Mouse (Mus musculus): ENCODE results near the gene Ppp1r13l. TPM values are rescaled to one million over a fixed set of nuclear protein-coding genes. Genes with fewer than 3 reads are reported as not detected.

The Ppp1r13l gene
- polyA plus RNA-seq, 1 experiment from 2014 or later = 4.8 TPM

DNA sequence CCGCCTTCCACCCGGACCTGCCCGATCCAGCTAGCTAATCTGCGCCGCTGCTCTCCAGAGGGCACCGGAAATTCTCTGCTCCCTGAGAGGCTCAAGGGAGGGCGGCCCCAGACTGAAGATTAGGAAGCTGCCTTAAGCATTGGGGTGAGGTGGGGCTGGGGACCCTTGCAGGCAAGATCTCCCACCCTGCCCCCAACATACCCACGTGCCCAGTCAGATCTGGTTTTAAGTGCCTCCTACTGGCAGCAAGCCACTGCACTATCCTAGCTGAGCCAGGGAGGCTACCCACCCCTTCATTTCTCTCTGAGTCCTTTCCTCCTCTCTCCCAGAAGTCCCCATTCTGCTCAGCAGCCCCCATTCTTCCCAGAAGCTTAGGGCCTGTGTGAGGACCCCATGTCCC lies 18.5 kb downstream of the Ppp1r13l start:
- no peak for ATAC-seq (ENCODE audit: low FRiP score)
- Histone ChIP-seq H3K27ac (no peak overlapping the region), H3K36me3 (replicated peaks) (peaks cover 6% of the 10 kb centered on the region; the same call in 1 of the 2 replicates), H3K4me3 (replicated peaks) (no peak overlapping the region), H3K27me3 (no peaks in the 10 kb centered on the region), H3K4me2 (no peak overlapping the region), H3K4me1 (peaks cover 7% of the 10 kb centered on the region), H3K9ac (no peak overlapping the region), H3K9me3 (no peaks in the 10 kb centered on the region)
- 77% methylated on average over 8 of the region's 8 CpGs for WGBS

- H3K9ac ChIP-seq = peak within 1 kb of the TSS; percentile 90
- H3K9me3 ChIP-seq = no peaks in the 10 kb centered on the region
- H3K27ac ChIP-seq = peak within 1 kb of the TSS; percentile 59; the same call in 1 of the 2 replicates
- H3K36me3 ChIP-seq (replicated peaks) = peaks cover 29% of the 10 kb centered on the region
- H3K27me3 ChIP-seq = no peaks in the 10 kb centered on the region
- WGBS = 6% methylated on average over 48 of the region's 48 CpGs
- peak within 1 kb of the TSS; percentile 74 for H3K4me3 ChIP-seq (replicated peaks)
- peak; percentile 98 for ATAC-seq (ENCODE audit: low FRiP score)
- peak within 1 kb of the TSS; percentile 88 for H3K4me2 ChIP-seq
- H3K4me1 ChIP-seq = peaks cover 17% of the 10 kb centered on the region
These were observed 22.0 kb downstream of the Ppp1r13l start, which contains the start of gene Ercc2 for GRCm38 (mm10) chr7:19381377-19382165. Gene Ercc2, plus strand, starts transcription at chr7:19382010.

GRCm38 (mm10) chr7:19382166-19382541 lies 22.6 kb downstream of the Ppp1r13l start:
- peak; percentile 67; the same call in 1 of the 2 replicates for ATAC-seq (ENCODE audit: low FRiP score)
- peaks cover 34% of the 10 kb centered on the region for H3K36me3 ChIP-seq (replicated peaks)
- peak overlapping the region; percentile 88 for H3K4me2 ChIP-seq
- under 1% methylated on average over 37 of the region's 37 CpGs for WGBS
- H3K9me3 ChIP-seq = no peaks in the 10 kb centered on the region
- peak overlapping the region; percentile 90 for H3K9ac ChIP-seq
- H3K27me3 ChIP-seq = no peaks in the 10 kb centered on the region
- peak overlapping the region; percentile 59; the same call in 1 of the 2 replicates for H3K27ac ChIP-seq
- H3K4me3 ChIP-seq (replicated peaks) = peak overlapping the region; percentile 74
- H3K4me1 ChIP-seq = peaks cover 17% of the 10 kb centered on the region

- WGBS = 85% methylated on average over 9 of the region's 9 CpGs
- H3K9ac ChIP-seq = no peak overlapping the region
- H3K4me1 ChIP-seq = peaks cover 25% of the 10 kb centered on the region
- H3K9me3 ChIP-seq = no peaks in the 10 kb centered on the region
- no peak overlapping the region for H3K27ac ChIP-seq
- peaks cover 50% of the 10 kb centered on the region for H3K36me3 ChIP-seq (replicated peaks)
- ATAC-seq (ENCODE audit: low FRiP score) = no peak
- 0 out of 2 replicates have a peak overlapping the region, but pooled peaks have one; percentile 1 for H3K4me3 ChIP-seq (replicated peaks)
- no peaks in the 10 kb centered on the region for H3K27me3 ChIP-seq
- H3K4me2 ChIP-seq = peak overlapping the region; percentile 88; the same call in 1 of the 2 replicates
These were observed 24.2 kb downstream of the Ppp1r13l start for GRCm38 (mm10) chr7:19383708-19384107.

DNA sequence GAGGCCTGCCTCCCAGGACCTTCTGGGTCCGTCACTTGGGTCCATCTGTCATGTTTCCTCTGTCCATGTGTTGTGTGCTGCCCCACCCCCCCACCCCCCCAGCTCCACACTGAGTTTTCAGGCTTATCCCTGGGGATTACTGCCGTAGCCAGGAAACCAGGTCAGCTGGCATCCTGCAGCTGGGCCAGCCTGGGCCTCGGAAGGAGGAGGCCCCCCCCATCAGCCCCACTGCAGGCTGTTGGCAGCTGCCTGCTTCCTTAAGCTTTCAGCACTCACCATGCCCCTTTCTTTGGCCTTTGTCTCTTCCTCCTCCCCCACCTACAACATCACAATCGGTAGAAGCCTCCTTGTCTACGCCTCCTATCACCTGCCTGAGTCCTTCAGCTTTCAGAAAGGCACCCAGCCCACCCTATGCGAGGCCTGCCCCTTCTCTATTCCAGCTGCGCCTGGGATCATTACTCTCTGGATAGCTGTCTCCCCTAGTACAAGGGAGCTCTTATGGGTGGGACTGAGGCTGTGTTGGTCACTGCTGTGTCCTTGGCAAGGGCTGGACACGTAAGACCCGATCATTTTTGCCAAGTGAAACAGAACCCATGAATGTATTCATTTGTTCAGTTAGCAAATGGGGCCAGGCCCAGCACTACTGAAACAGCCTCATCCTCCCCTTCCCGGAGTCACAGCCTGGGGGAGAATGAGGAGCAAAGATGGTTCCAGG lies 29.3 kb downstream of the Ppp1r13l start:
- H3K4me1 ChIP-seq = peaks cover 14% of the 10 kb centered on the region
- no peak overlapping the region for H3K4me2 ChIP-seq
- H3K27me3 ChIP-seq = no peaks in the 10 kb centered on the region
- peak; percentile 51; the same call in 1 of the 2 replicates for ATAC-seq (ENCODE audit: low FRiP score)
- no peaks in the 10 kb centered on the region for H3K9me3 ChIP-seq
- no peak overlapping the region for H3K9ac ChIP-seq
- H3K27ac ChIP-seq = 0 out of 2 replicates have a peak overlapping the region, but pooled peaks have one; percentile 42
- H3K36me3 ChIP-seq (replicated peaks) = peaks cover 98% of the 10 kb centered on the region
- H3K4me3 ChIP-seq (replicated peaks) = no peak overlapping the region
- 79% methylated on average over 10 of the region's 10 CpGs for WGBS

- Histone ChIP-seq H3K4me1 (peaks cover 4% of the 10 kb centered on the region; the same call in 1 of the 2 replicates), H3K4me2 (no peak overlapping the region), H3K27me3 (peaks cover 13% of the 10 kb centered on the region), H3K27ac (no peak overlapping the region), H3K9ac (no peak overlapping the region), H3K36me3 (replicated peaks) (peaks cover 63% of the 10 kb centered on the region), H3K9me3 (no peaks in the 10 kb centered on the region), H3K4me3 (replicated peaks) (no peak overlapping the region)
- 94% methylated on average over 8 of the region's 8 CpGs for WGBS
- no peak for ATAC-seq (ENCODE audit: low FRiP score)
These were observed 34.9 kb downstream of the Ppp1r13l start for GRCm38 (mm10) chr7:19394484-19394883.

GRCm38 (mm10) chr7:19399496-19400280 lies 40.1 kb downstream of the Ppp1r13l start:
- ATAC-seq (ENCODE audit: low FRiP score) = no peak; the same call in 1 of the 2 replicates
- H3K9ac ChIP-seq = peak overlapping the region; percentile 36
- H3K27ac ChIP-seq = no peak overlapping the region

GRCm38 (mm10) chr7:19400946-19401345 lies 41.4 kb downstream of the Ppp1r13l start:
- ATAC-seq (ENCODE audit: low FRiP score) = no peak

More at GRCm38 (mm10) chr7:19399496-19400280, 40.1 kb downstream of the Ppp1r13l start:
- Histone ChIP-seq H3K27me3 (peaks cover 65% of the 10 kb centered on the region), H3K36me3 (replicated peaks) (peaks cover 13% of the 10 kb centered on the region), H3K4me1 (peaks cover 21% of the 10 kb centered on the region), H3K4me3 (replicated peaks) (peak overlapping the region; percentile 30), H3K9me3 (peaks cover 4% of the 10 kb centered on the region; the same call in 1 of the 2 replicates), H3K4me2 (peak overlapping the region; percentile 52)
- 5% methylated on average over 27 of the region's 27 CpGs for WGBS

DNA sequence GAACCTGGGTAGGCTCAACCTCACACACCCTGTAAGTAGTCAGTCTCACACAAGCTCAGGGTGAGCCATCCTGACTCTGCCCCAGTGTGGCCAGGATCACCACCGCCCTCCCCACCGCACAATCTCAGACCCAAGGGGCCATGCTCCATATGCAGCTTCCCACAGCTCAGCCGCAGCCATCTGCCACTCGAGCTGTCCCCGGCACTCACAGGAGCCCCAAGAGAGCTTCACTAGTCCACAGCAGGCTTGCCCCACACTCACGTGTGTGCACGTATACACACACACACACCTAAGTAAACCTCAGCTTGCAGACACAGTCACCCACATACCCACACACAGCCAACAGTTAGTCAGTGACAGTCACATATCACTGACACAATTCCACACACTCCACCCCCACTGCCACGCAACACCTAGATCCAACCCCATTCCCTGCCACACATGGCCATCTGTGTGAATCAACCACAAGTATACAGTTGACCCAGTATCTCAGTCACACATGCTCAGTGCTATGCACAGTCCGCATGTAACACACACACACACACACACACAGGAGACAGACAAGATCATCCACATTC lies 43.1 kb downstream of the Ppp1r13l start:
- no peak overlapping the region for H3K4me2 ChIP-seq
- peaks cover 4% of the 10 kb centered on the region; the same call in 1 of the 2 replicates for H3K9me3 ChIP-seq
- H3K4me1 ChIP-seq = peaks cover 25% of the 10 kb centered on the region
- no peak for ATAC-seq (ENCODE audit: low FRiP score)
- peaks cover 87% of the 10 kb centered on the region for H3K27me3 ChIP-seq
- no peaks in the 10 kb centered on the region for H3K36me3 ChIP-seq (replicated peaks)
- 86% methylated on average over 9 of the region's 9 CpGs for WGBS
- no peak overlapping the region for H3K27ac ChIP-seq
- no peak overlapping the region for H3K4me3 ChIP-seq (replicated peaks)
- H3K9ac ChIP-seq = no peak overlapping the region

More at GRCm38 (mm10) chr7:19400946-19401345, 41.4 kb downstream of the Ppp1r13l start:
- whole genome bisulfite sequencing = 86% methylated on average over 4 of the region's 4 CpGs
- Histone ChIP-seq H3K4me2 (no peak overlapping the region), H3K4me1 (peaks cover 25% of the 10 kb centered on the region), H3K27ac (no peak overlapping the region), H3K27me3 (peaks cover 75% of the 10 kb centered on the region), H3K9ac (no peak overlapping the region), H3K36me3 (replicated peaks) (0 out of 2 replicates have a peak, but pooled peaks cover under 1% of the 10 kb centered on the region), H3K9me3 (peaks cover 4% of the 10 kb centered on the region; the same call in 1 of the 2 replicates), H3K4me3 (replicated peaks) (no peak overlapping the region)

DNA sequence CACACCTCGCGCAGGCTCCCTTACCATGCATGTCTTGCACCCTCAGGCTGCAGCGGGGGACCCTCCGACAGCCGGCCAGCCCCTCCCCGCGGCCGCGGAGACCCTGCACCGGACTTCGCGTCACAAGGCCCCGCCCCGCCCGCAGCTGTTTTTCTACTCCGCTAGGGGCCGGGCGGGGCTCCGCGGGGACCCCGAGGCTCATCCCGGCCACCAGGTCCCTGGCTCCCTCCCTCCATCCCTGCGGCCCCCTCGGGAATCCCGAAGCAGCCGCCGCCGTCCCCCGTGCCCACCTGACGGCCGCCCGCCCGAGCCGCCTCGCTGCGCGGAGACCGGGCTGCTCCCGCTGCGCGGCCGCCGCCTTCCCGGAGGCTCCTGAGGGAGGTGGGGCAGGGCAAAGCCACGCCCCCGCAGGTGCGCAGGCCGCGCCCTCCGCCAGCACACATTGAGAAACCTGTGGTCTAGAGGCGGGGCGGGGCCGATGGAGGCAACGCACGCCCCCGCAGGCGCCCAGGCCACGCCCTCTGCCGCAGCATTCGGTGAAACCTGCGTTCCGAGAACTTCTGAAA lies 44.3 kb downstream of the Ppp1r13l start, which contains the start of gene Klc3:
TSS of gene Klc3 (minus strand) at position 374 of the 566 bp plus-strand sequence.
- no peak within 1 kb of the TSS for H3K27ac ChIP-seq
- no peaks in the 10 kb centered on the region for H3K36me3 ChIP-seq (replicated peaks)
- peak within 1 kb of the TSS; percentile 55 for H3K4me3 ChIP-seq (replicated peaks)
- H3K9ac ChIP-seq = peak within 1 kb of the TSS; percentile 53
- H3K27me3 ChIP-seq = peaks cover 81% of the 10 kb centered on the region
- H3K4me1 ChIP-seq = peaks cover 25% of the 10 kb centered on the region
- H3K9me3 ChIP-seq = peaks cover 4% of the 10 kb centered on the region; the same call in 1 of the 2 replicates
- WGBS = under 1% methylated on average over 62 of the region's 62 CpGs
- peak within 1 kb of the TSS; percentile 89 for H3K4me2 ChIP-seq
- peak; percentile 39 for ATAC-seq (ENCODE audit: low FRiP score)

GRCm38 (mm10) chr7:19404476-19404875 lies 44.9 kb downstream of the Ppp1r13l start, which contains the start of gene Ckm:
Gene Ckm, plus strand, starts transcription at chr7:19404776.
- ATAC-seq (ENCODE audit: low FRiP score) = no peak
- Histone ChIP-seq H3K36me3 (replicated peaks) (no peaks in the 10 kb centered on the region), H3K27me3 (peaks cover 75% of the 10 kb centered on the region), H3K4me3 (replicated peaks) (peak within 1 kb of the TSS; percentile 55), H3K9me3 (peaks cover 4% of the 10 kb centered on the region; the same call in 1 of the 2 replicates), H3K27ac (no peak within 1 kb of the TSS), H3K4me2 (peak within 1 kb of the TSS; percentile 89), H3K4me1 (peaks cover 21% of the 10 kb centered on the region), H3K9ac (peak within 1 kb of the TSS; percentile 53)
- WGBS = 53% methylated on average over 7 of the region's 7 CpGs
